Mouse (Mus musculus) C2C12 (cell line): ENCODE data around the gene Twnk. TPM values are rescaled to one million over a fixed set of nuclear protein-coding genes. Genes with fewer than 3 reads are reported as not detected.
"Not testable (repeated sequence)": the region's sequence is repeated elsewhere in the genome, so short reads cannot be mapped to it uniquely, and the experiment has no call there.

ENCODE experiments used
- H3K27me3 ChIP-seq: one replicate; pipeline ENCODE4 v1.6.1; 2011; ENCODE audit not compliant: control insufficient read depth, insufficient read depth, insufficient read length
- H3K36me3 ChIP-seq: one replicate; pipeline ENCODE4 v1.6.1; 2011; ENCODE audit not compliant: control insufficient read depth, insufficient read depth
- H3K4me3 ChIP-seq: one replicate; pipeline ENCODE4 v1.5.1; 2011; ENCODE audit warnings: mild to moderate bottlenecking, control low read depth; ENCODE audit not compliant: poor library complexity, insufficient read depth, severe bottlenecking
- H3K79me2 ChIP-seq: one replicate; pipeline ENCODE4 v1.6.1; 2011; ENCODE audit not compliant: control insufficient read depth, insufficient read depth
- H3K79me3 ChIP-seq: one replicate; pipeline ENCODE4 v1.6.1; 2011; ENCODE audit warnings: low read depth, control low read depth
- H3ac ChIP-seq: one replicate; pipeline ENCODE3; 2011; ENCODE audit warnings: low read depth; ENCODE audit not compliant: control insufficient read depth, insufficient read length
- CEBPB ChIP-seq: IDR thresholded peaks from one replicate; pipeline ENCODE4 v1.6.1; 2011; ENCODE audit warnings: low read depth, mild to moderate bottlenecking, control low read depth, moderate library complexity
- CTCF ChIP-seq: IDR thresholded peaks from one replicate; pipeline ENCODE4 v1.5.1; 2011; ENCODE audit not compliant: control insufficient read depth, insufficient read depth, insufficient read length
- FOSL1 ChIP-seq: IDR thresholded peaks from one replicate; pipeline ENCODE4 v1.8.0; 2011; ENCODE audit warnings: mild to moderate bottlenecking, low read length; ENCODE audit not compliant: poor library complexity, insufficient read depth, severe bottlenecking
- MAX ChIP-seq: IDR thresholded peaks from one replicate; pipeline ENCODE4 v1.6.1; 2011; ENCODE audit warnings: mild to moderate bottlenecking, control low read depth
- MYOD1 ChIP-seq: IDR thresholded peaks from one replicate; pipeline ENCODE4 v1.6.1; 2011; ENCODE audit warnings: low read depth; ENCODE audit not compliant: control insufficient read depth, insufficient read length
- MYOG ChIP-seq: IDR thresholded peaks from one replicate; pipeline ENCODE4 v1.6.1; 2011; ENCODE audit not compliant: control insufficient read depth, insufficient read length; ENCODE audit errors: extremely low read depth
- USF1 ChIP-seq: IDR thresholded peaks from one replicate; pipeline ENCODE4 v1.6.1; 2011; ENCODE audit warnings: low read depth, mild to moderate bottlenecking, control low read depth, moderate library complexity
- polyA plus RNA-seq: library from polyadenylated mRNA; unstranded; fragments of >200 nt; fragmentation: generic; extraction: Trizol; gene quantifications from one replicate; pipeline ENCODE4 v1.2.1, GENCODE M21; 2012; ENCODE audit warnings: missing spikeins

The Twnk gene
- polyA plus RNA-seq, 1 experiment: 12.1 TPM

DNA sequence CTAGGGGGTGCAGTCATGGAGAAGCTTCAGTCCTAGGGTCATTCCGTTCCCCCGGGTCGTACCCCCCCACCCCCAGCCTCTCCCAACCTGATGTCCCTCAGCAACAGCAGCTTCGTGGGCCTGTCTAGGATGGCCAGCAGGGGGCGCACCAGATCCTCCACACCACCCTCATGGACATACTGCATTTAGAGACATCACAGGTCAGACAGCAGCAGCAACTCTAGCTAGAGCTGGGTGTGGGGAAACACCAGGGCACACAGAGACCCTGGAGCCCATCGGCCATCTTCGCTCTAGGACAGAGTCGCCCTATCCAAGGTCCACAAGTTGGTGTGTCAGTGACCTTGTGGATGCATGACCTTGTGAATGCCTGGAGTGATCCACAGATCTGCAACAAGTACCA is 24.6 kb downstream of the Twnk start:
- H3K36me3 ChIP-seq: peaks cover 10% of the 10 kb centered on the region
- no peak overlapping the region for H3ac ChIP-seq
- H3K4me3 ChIP-seq: no peak overlapping the region
- no peaks in the 10 kb centered on the region for H3K79me2 ChIP-seq
- TF ChIP-seq CTCF: peak; percentile 78
- TF ChIP-seq MYOG: no peak
- no peak for TF ChIP-seq MAX
- H3K79me3 ChIP-seq: no peaks in the 10 kb centered on the region
- H3K27me3 ChIP-seq: no peaks in the 10 kb centered on the region

DNA sequence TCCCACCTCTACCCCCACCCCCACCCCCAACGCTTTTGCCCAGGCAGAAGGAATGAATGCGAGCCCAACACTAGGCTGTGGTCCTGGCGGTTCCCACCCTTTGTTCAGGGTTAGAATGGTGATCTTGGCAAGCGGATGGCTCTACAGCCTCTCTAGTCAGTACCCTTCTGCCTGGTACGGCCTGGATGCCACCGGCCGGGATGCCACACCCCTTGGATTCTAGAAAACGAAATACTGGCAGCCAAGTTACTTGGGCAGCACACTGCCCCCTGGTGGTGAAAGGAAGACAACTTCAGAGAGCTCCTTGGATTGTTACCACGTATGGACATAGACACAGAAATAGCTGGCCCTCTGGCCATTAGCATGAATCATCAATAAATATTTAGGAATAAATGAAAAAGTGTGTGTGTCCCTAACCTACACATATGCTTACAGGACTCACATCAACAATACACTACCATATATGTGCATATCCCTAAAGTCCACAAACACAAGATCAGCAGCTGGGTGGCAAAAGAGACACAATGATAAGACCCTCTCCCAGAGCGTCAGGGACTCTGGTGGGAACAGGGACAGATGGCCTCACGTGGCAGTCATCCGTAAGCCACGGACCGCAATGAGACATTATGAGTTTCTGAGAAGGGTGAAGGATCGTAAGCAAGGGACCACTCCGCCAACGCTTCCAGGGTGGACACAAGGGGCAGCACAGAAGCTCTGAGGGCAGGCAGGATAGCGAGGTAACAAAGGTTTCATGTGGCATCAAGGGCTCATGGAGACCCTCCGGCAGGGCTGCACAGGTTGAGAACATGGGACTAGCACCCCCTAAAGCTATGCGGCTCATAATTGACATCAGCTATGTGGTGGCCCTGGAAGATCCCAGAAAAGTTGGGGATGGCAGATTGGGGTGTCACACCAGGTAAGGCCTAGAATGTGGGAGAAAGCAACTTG is 25.6 kb downstream of the Twnk start:
- H3K4me3 ChIP-seq: no peak overlapping the region
- peak overlapping the region; percentile 52 for H3ac ChIP-seq
- no peaks in the 10 kb centered on the region for H3K79me2 ChIP-seq
- TF ChIP-seq MYOD1 (no peak), CTCF (peak; percentile 43), FOSL1 (no peak), USF1 (no peak)
- H3K27me3 ChIP-seq: no peaks in the 10 kb centered on the region
- H3K36me3 ChIP-seq: peaks cover 4% of the 10 kb centered on the region
- no peaks in the 10 kb centered on the region for H3K79me3 ChIP-seq

DNA sequence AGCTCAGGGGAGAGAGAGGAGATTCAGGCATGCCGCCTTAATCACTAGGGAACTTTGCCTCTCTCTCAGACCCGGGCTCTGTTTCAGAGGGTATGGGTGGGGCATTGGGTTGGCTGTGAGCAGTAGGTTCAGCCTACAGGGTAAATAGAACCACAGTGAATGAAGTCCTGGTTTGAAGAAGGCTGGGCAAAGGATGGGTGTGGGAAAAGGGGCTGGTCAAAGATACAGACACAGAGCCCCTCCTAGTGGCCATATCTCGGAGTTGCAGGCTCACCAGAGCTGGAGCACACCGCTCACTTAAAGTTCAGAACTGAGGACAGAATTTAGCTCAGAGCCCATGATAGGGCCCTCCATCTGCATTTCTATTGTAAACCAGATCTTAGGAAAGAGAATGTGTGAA is 26.3 kb downstream of the Twnk start:
- Histone ChIP-seq H3ac (no peak overlapping the region), H3K27me3 (no peaks in the 10 kb centered on the region), H3K4me3 (no peak overlapping the region), H3K36me3 (peaks cover 4% of the 10 kb centered on the region), H3K79me2 (no peaks in the 10 kb centered on the region), H3K79me3 (no peaks in the 10 kb centered on the region)
- TF ChIP-seq MAX (no peak), CEBPB (no peak), CTCF (peak; percentile 30)

DNA sequence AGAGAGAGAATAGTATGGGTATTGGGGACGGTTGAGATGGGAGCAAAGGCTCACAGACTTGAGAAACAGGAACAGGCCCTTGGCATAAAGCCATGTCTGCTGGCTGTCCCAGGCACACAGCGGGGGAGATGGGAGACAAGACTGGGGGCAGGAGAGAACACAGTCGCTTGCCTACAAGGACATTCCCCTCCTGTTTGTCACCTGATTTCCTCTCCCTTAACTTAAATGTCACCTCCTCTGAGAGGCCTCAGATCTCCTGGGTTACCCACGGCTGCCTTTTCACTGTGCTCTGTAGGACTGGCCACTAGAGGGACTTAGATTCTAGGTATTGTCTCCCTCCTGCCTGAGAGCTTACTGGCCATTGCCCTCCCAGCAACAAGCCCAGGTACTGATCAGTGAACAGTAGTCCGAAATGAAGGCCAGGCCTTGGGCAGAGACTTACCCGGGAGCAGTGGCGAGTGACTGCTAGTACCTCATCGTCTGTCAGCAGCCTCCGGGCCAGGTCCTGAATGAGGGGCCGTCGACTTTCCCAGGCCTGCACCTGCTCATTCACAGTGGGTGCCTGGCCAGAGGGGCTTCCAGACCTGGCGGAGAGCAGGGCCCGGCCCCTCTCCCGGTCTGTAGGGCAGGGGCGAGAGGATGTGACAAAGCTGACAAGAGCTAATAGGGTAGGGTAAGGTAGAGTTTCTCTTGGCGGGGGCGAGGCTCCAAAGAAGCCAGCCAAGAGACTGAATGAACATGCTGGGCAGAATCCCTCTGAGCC is 27.3 kb downstream of the Twnk start:
- H3ac ChIP-seq: no peak overlapping the region
- TF ChIP-seq CTCF (no peak), MYOG (no peak), CEBPB (no peak), MAX (no peak), USF1 (no peak), FOSL1 (no peak), MYOD1 (no peak)

DNA sequence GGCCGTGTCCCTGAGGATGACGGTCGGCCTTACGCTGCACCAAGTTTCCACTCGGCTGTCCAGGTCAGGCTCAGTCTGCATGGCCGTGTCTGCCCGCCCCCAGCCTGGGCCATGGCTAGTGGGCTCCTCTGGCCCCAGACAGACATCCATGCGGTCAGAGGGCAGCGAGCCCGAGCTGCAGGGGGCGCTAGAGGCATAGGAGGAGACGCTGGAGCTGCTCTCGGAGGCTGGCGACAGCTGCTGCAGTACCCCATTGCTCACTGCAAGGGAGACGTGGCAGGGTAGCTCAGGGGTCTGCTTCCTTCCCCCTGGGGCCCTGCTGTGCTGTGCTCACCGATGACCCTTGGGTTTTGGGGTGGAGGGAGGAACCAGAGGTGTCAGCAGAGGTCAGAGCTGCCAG is 31.4 kb downstream of the Twnk start:
- Histone ChIP-seq H3K4me3 (no peak overlapping the region), H3K36me3 (no peaks in the 10 kb centered on the region), H3ac (no peak overlapping the region), H3K79me2 (no peaks in the 10 kb centered on the region), H3K79me3 (no peaks in the 10 kb centered on the region), H3K27me3 (peaks cover 7% of the 10 kb centered on the region)
- TF ChIP-seq CEBPB (no peak), FOSL1 (no peak), MAX (no peak), USF1 (no peak), MYOD1 (no peak), MYOG (no peak), CTCF (peak; percentile 87)

More for the DNA sequence above, 27.3 kb downstream of the Twnk start:
- Histone ChIP-seq H3K79me2 (no peaks in the 10 kb centered on the region), H3K4me3 (no peak overlapping the region), H3K79me3 (no peaks in the 10 kb centered on the region), H3K36me3 (no peaks in the 10 kb centered on the region), H3K27me3 (no peaks in the 10 kb centered on the region)

DNA sequence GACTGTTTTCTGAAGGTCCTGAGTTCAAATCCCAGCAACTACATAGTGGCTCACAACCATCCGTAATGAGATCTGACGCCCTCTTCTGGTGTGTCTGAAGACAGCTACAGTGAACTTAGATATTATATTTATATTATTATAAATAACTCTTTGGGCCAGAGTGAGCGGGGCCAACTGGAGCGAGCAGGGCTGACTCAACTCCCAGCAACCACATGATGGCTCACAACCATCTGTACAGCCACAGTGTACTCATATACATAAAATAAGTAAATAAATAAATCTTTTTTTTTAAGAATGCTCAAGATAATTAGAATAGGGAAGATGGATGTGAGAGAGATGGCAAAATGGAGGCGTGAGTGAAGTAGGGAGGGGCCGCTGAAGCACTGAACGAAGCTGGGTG is 32.7 kb downstream of the Twnk start:
- not testable (repeated sequence) for H3K79me2 ChIP-seq, H3K36me3 ChIP-seq, H3K4me3 ChIP-seq, H3K27me3 ChIP-seq, H3K79me3 ChIP-seq, H3ac ChIP-seq
